Mouse (Mus musculus) embryonic fibroblast, embryonic 13.5 days (primary cell): ENCODE measurements at regions not wholly inside any gene's neighbourhood (a gene's known extent, or its start where the extent isn't known, plus 50 kb on each side); places are given as distances from the start of the nearest gene placed in this dataset.

ENCODE experiments used
- CTCF ChIP-seq: IDR thresholded peaks from 2 replicates; pipeline ENCODE4 v1.5.1; 2011; ENCODE audit warnings: mild to moderate bottlenecking, control low read depth, low read length, moderate library complexity, borderline replicate concordance; ENCODE audit not compliant: insufficient read depth
- POLR2A ChIP-seq: IDR thresholded peaks from 2 replicates; pipeline ENCODE4 v1.6.1; 2011; ENCODE audit warnings: low read depth, mild to moderate bottlenecking, control low read depth, low read length, moderate library complexity

DNA sequence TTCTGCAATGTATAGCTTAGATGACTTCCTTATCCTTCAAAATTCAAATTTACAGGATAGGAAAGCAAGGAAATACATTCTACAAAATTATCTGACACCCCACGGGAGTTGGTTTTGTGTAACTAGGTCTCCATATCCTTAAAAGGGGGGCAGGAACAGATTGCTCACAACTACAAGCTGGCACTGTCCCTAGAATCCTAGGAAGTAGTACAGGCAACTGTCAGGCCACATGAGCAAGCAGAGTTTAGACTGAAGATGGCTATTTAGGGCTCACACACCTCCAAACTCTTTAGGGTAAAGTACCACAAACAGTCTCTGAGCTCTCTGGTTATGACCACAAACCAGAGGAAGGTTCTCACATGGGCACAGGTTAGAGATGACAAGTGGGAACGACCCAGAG is 273.5 kb upstream of the 4930412O13Rik start:
- TF ChIP-seq CTCF (no peak), POLR2A (no peak)
